Mouse (Mus musculus) testis, adult 2 months (tissue): Measurements from ENCODE around the gene Erich2.

Experiments
- CTCF ChIP-seq: fragments of 200-500 bp; IDR thresholded peaks from 2 replicates; pipeline ENCODE4 v1.5.1; 2012; ENCODE audit warnings: low read depth, mild to moderate bottlenecking, inconsistent platforms, low read length, moderate library complexity; ENCODE audit not compliant: control insufficient read depth, insufficient read depth, insufficient replicate concordance
- POLR2A ChIP-seq: fragments of 200-500 bp; IDR thresholded peaks from 2 replicates; pipeline ENCODE4 v1.6.1; 2012; ENCODE audit warnings: low read depth, mild to moderate bottlenecking, inconsistent platforms, low read length, moderate library complexity; ENCODE audit not compliant: control insufficient read depth

GRCm38 (mm10) chr2:70566603-70566981 lies 58.0 kb downstream of the Erich2 start:
- TF ChIP-seq POLR2A (no peak), CTCF (no peak)
